Mouse (Mus musculus): ENCODE measurements around the gene Etfa. TPM values are rescaled to one million over a fixed set of nuclear protein-coding genes. Genes with fewer than 3 reads are reported as not detected.

The Etfa gene
- polyA plus RNA-seq (2016; fragmentation: Nextera tagmentation; extraction: Ambion mirVana) = 164 and 175 TPM in 2 replicates

DNA sequence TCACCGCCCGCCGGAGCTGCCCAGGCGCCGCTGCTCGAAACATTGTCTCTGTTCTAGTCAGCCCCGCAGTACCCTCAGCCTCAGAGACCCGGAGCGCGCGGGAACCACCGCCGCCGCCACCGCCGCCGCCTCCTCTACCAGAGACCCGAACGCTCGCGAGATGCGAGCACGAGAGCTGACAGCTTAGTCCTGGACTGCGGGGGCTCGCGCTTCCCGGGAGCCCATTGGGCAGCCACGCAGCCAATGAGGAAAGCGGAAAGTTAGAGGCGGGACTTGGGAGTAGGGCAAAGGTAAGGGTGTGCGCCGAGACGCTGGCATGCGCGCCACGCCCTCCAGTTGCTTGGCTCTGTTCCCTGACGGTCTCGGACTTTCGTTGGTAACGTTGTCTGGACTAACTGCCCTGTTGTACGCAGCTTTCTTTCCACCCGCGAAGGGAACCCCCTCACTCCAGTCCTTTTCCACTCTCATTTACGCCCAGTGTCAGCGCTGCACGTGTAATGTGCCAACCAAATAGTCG is at the start of gene Etfa:
TSS of gene Etfa (minus strand) at position 217 of the 517 bp plus-strand sequence.
- H3K4me3 ChIP-seq = peak within 1 kb of the TSS; percentile 91
- H3K9ac ChIP-seq = peak within 1 kb of the TSS; percentile 96
- peak within 1 kb of the TSS; percentile 88 for H3K4me2 ChIP-seq
- peaks cover 25% of the 10 kb centered on the region for H3K27me3 ChIP-seq (replicated peaks)
- H3K9me3 ChIP-seq (replicated peaks) = no peaks in the 10 kb centered on the region
- H3K27ac ChIP-seq = peak within 1 kb of the TSS; percentile 93
- no peaks in the 10 kb centered on the region for H3K36me3 ChIP-seq
- peaks cover 32% of the 10 kb centered on the region for H3K4me1 ChIP-seq
- WGBS (ENCODE audit: insufficient replicate concordance) = under 1% methylated on average over 47 of the region's 47 CpGs
- ATAC-seq = peak; percentile 99

DNA sequence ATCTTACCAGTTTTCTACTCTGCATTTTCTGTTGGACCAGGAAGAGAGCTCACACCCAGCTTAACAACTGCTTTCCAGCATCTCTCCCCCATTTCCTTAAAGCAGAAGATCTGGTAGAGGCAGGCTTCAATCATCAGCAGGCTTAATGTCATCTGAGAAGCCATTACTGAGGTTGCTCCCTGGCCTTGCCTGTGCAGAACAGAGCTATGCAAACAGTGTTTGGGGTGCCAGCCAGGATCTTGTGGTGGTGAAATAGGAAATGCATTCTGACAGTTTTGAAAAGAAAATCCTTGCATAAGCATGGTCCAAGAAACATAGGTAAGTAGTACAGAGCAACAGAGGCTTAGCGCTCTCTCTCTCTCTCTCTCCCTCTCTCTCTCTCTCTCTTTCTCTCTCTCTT is 48.9 kb upstream of the Etfa start:
- 67% methylated on average over 1 of the region's 1 CpGs for WGBS (ENCODE audit: insufficient replicate concordance)

GRCm38 (mm10) chr9:55554986-55555385 is 42.9 kb upstream of the Etfa start:
- Histone ChIP-seq H3K9ac (no peak overlapping the region), H3K9me3 (replicated peaks) (no peaks in the 10 kb centered on the region), H3K4me3 (no peak overlapping the region), H3K27ac (no peak overlapping the region), H3K4me2 (no peak overlapping the region), H3K36me3 (no peaks in the 10 kb centered on the region), H3K27me3 (replicated peaks) (peaks cover 1% of the 10 kb centered on the region), H3K4me1 (no peaks in the 10 kb centered on the region)
- ATAC-seq = no peak
- 17% methylated on average over 1 of the region's 1 CpGs for WGBS (ENCODE audit: insufficient replicate concordance)

More for the DNA sequence above, 48.9 kb upstream of the Etfa start:
- Histone ChIP-seq H3K4me3 (no peak overlapping the region), H3K9ac (no peak overlapping the region), H3K36me3 (no peaks in the 10 kb centered on the region), H3K9me3 (replicated peaks) (no peaks in the 10 kb centered on the region), H3K4me1 (0 out of 2 replicates have a peak, but pooled peaks cover 3% of the 10 kb centered on the region), H3K27me3 (replicated peaks) (no peaks in the 10 kb centered on the region), H3K4me2 (no peak overlapping the region), H3K27ac (no peak overlapping the region)
- no peak for ATAC-seq

- Histone ChIP-seq H3K4me3 (no peak overlapping the region), H3K9me3 (replicated peaks) (peaks cover 9% of the 10 kb centered on the region; the same call in 1 of the 2 replicates), H3K4me2 (peak overlapping the region; percentile 39), H3K4me1 (peaks cover 13% of the 10 kb centered on the region), H3K27ac (no peak overlapping the region), H3K36me3 (no peaks in the 10 kb centered on the region), H3K27me3 (replicated peaks) (peaks cover 57% of the 10 kb centered on the region), H3K9ac (no peak overlapping the region)
- 14% methylated on average over 16 of the region's 16 CpGs for WGBS (ENCODE audit: insufficient replicate concordance)
- no peak for ATAC-seq
Observed at GRCm38 (mm10) chr9:55549302-55549890, 37.4 kb upstream of the Etfa start.

- Histone ChIP-seq H3K9me3 (replicated peaks) (peaks cover 9% of the 10 kb centered on the region; the same call in 1 of the 2 replicates), H3K4me3 (no peak overlapping the region), H3K36me3 (no peaks in the 10 kb centered on the region), H3K4me2 (0 out of 2 replicates have a peak overlapping the region, but pooled peaks have one; percentile 39), H3K4me1 (peaks cover 13% of the 10 kb centered on the region), H3K27ac (no peak overlapping the region), H3K27me3 (replicated peaks) (peaks cover 63% of the 10 kb centered on the region), H3K9ac (no peak overlapping the region)
- WGBS (ENCODE audit: insufficient replicate concordance) = 14% methylated on average over 3 of the region's 3 CpGs
- ATAC-seq = no peak
Observed at GRCm38 (mm10) chr9:55548871-55549270, 36.8 kb upstream of the Etfa start.

DNA sequence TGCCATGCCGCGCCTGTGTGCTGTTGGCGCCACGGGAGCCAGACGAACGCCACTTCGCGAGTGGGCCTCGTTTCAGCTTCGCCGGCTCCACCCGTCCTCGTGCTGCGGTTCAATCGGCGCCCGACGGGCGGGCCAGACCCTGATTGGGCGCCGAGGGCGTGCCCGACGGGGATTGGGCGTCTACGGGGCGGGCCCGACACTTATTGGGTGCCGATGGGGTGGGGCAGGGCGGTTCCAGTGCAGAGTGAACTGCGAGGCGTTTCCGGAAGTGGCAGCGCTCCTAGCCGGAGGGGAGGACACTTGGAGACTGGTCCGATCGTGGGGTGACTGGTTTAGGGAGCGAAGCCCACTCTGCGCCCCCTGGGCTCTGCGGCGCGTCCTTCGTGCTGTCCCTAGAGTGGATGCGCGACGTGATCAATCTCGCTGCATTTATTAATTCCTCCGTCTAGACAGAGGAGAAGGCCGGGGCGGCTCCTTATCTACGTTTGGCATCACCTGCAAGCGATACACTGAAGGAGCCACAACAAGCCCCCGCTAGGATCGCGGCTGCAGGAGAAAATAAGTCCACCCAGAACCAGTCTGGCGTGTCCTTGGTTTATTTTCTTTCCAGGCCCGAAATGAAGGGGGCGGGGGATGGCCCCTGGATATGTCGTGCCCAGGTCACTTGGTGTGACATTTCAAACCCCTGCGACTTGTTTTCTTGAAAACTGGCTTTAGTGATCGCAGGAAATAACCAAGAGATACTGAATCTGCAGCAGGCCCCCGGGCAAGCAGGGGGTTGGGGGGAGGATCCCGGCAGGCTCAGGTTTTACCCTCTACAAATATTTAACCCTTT is 34.4 kb upstream of the Etfa start:
- peak overlapping the region; percentile 52 for H3K4me2 ChIP-seq
- no peaks in the 10 kb centered on the region for H3K36me3 ChIP-seq
- H3K9ac ChIP-seq = no peak overlapping the region
- H3K27ac ChIP-seq = no peak overlapping the region
- peaks cover 25% of the 10 kb centered on the region for H3K4me1 ChIP-seq
- H3K4me3 ChIP-seq = peak overlapping the region; percentile 25
- H3K27me3 ChIP-seq (replicated peaks) = peaks cover 87% of the 10 kb centered on the region
- peak; percentile 75 for ATAC-seq
- H3K9me3 ChIP-seq (replicated peaks) = peaks cover 9% of the 10 kb centered on the region; the same call in 1 of the 2 replicates
- WGBS (ENCODE audit: insufficient replicate concordance) = 4% methylated on average over 62 of the region's 63 CpGs

- H3K36me3 ChIP-seq = no peaks in the 10 kb centered on the region
- peaks cover 9% of the 10 kb centered on the region; the same call in 1 of the 2 replicates for H3K9me3 ChIP-seq (replicated peaks)
- ATAC-seq = no peak
- peak overlapping the region; percentile 52 for H3K4me2 ChIP-seq
- no peak overlapping the region for H3K27ac ChIP-seq
- H3K4me1 ChIP-seq = peaks cover 30% of the 10 kb centered on the region
- H3K4me3 ChIP-seq = peak overlapping the region; percentile 25; the same call in 1 of the 2 replicates
- H3K27me3 ChIP-seq (replicated peaks) = peaks cover 95% of the 10 kb centered on the region
- WGBS (ENCODE audit: insufficient replicate concordance) = 9% methylated on average over 41 of the region's 41 CpGs
- no peak overlapping the region for H3K9ac ChIP-seq
Observed at GRCm38 (mm10) chr9:55545556-55546175, 33.6 kb upstream of the Etfa start.

DNA sequence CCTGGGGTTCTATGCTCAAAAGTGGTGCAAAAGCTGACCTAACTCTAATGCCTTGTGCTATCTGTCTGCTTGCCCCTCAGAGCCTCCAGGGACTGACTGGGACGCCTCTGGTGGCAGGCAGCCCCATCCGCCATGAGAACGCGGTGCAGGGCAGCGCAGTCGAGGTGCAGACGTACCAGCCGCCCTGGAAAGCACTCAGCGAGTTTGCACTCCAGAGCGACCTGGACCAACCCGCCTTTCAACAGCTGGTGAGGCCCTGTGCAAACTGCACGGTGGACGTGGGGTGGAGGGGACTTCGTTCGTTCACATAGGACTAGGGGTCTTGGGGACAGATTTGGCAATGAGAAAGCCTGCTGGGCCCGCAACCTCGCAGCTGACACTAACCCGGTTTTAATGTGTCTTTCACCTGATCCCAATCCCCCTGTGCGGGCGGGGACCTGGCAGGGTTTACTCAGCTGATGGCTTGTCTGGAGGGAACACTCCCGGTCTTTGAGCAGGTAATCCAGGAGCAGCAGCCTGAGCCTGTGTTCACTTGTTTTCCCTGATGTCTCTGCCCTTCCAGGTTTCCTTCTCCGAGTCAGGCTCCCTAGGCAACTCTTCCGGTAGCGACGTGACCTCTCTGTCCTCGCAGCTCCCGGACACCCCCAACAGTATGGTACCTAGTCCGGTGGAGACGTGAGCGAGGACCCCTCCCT is 33.0 kb upstream of the Etfa start:
- H3K36me3 ChIP-seq = no peaks in the 10 kb centered on the region
- peaks cover 100% of the 10 kb centered on the region for H3K27me3 ChIP-seq (replicated peaks)
- peaks cover 9% of the 10 kb centered on the region; the same call in 1 of the 2 replicates for H3K9me3 ChIP-seq (replicated peaks)
- H3K27ac ChIP-seq = no peak overlapping the region
- H3K9ac ChIP-seq = no peak overlapping the region
- peaks cover 33% of the 10 kb centered on the region for H3K4me1 ChIP-seq
- no peak for ATAC-seq
- peak overlapping the region; percentile 47; the same call in 1 of the 2 replicates for H3K4me2 ChIP-seq
- peak overlapping the region; percentile 25; the same call in 1 of the 2 replicates for H3K4me3 ChIP-seq
- WGBS (ENCODE audit: insufficient replicate concordance) = 3% methylated on average over 30 of the region's 30 CpGs

GRCm38 (mm10) chr9:55543703-55544401 is 31.8 kb upstream of the Etfa start:
- ATAC-seq = no peak
- WGBS (ENCODE audit: insufficient replicate concordance) = 2% methylated on average over 46 of the region's 46 CpGs
- Histone ChIP-seq H3K4me2 (peak overlapping the region; percentile 47), H3K27ac (no peak overlapping the region), H3K36me3 (no peaks in the 10 kb centered on the region), H3K4me3 (peak overlapping the region; percentile 25), H3K9me3 (replicated peaks) (peaks cover 9% of the 10 kb centered on the region; the same call in 1 of the 2 replicates), H3K27me3 (replicated peaks) (peaks cover 100% of the 10 kb centered on the region), H3K4me1 (peaks cover 33% of the 10 kb centered on the region), H3K9ac (no peak overlapping the region)

GRCm38 (mm10) chr9:55543336-55543702 is 31.3 kb upstream of the Etfa start:
- peaks cover 33% of the 10 kb centered on the region for H3K4me1 ChIP-seq
- WGBS (ENCODE audit: insufficient replicate concordance) = 10% methylated on average over 8 of the region's 8 CpGs

More at GRCm38 (mm10) chr9:55543336-55543702, 31.3 kb upstream of the Etfa start:
- Histone ChIP-seq H3K9ac (no peak overlapping the region), H3K36me3 (no peaks in the 10 kb centered on the region), H3K4me2 (peak overlapping the region; percentile 47; the same call in 1 of the 2 replicates), H3K4me3 (no peak overlapping the region), H3K27ac (no peak overlapping the region), H3K9me3 (replicated peaks) (peaks cover 9% of the 10 kb centered on the region; the same call in 1 of the 2 replicates), H3K27me3 (replicated peaks) (peaks cover 100% of the 10 kb centered on the region)
- ATAC-seq = no peak

Measured in liver, embryonic 12.5 days (tissue).